Mouse (Mus musculus): Measurements from ENCODE around the gene Chid1. TPM values are rescaled to one million over a fixed set of nuclear protein-coding genes. Genes with fewer than 3 reads are reported as not detected.

Chid1 gene
- total RNA-seq (2014; fragmentation: Nextera tagmentation) = 10.5 and 22.5 TPM in 2 replicates
- total RNA-seq (2017) = 31.8 and 44.9 TPM in 2 replicates

- peak; percentile 97 for ATAC-seq (replicated peaks; ENCODE audit: low FRiP score, low TSS enrichment, poor library complexity, severe bottlenecking)
These were observed at the start of gene Chid1 for GRCm38 (mm10) chr7:141539556-141540311. Gene Chid1 (minus strand): TSS chr7:141539857.

GRCm38 (mm10) chr7:141588890-141589289, 49.2 kb upstream of the Chid1 start:
- no peak for ATAC-seq (replicated peaks; ENCODE audit: low FRiP score, low TSS enrichment, poor library complexity, severe bottlenecking)

- peak; percentile 29 for ATAC-seq (replicated peaks; ENCODE audit: low FRiP score, low TSS enrichment, poor library complexity, severe bottlenecking)
These were observed 46.2 kb upstream of the Chid1 start for GRCm38 (mm10) chr7:141585881-141586280.

GRCm38 (mm10) chr7:141585288-141585687, 45.6 kb upstream of the Chid1 start:
- peak; percentile 95 for ATAC-seq (replicated peaks; ENCODE audit: low FRiP score, low TSS enrichment, poor library complexity, severe bottlenecking)

GRCm38 (mm10) chr7:141584048-141584841, 44.6 kb upstream of the Chid1 start:
- no peak for ATAC-seq (replicated peaks; ENCODE audit: low FRiP score, low TSS enrichment, poor library complexity, severe bottlenecking)

- no peak for ATAC-seq (replicated peaks; ENCODE audit: low FRiP score, low TSS enrichment, poor library complexity, severe bottlenecking)
These were observed 41.7 kb upstream of the Chid1 start for GRCm38 (mm10) chr7:141581323-141581722.

- ATAC-seq (replicated peaks; ENCODE audit: low FRiP score, low TSS enrichment, poor library complexity, severe bottlenecking) = peak; percentile 71
These were observed 39.3 kb upstream of the Chid1 start for GRCm38 (mm10) chr7:141578943-141579342.

GRCm38 (mm10) chr7:141578511-141578910, 38.9 kb upstream of the Chid1 start:
- ATAC-seq (replicated peaks; ENCODE audit: low FRiP score, low TSS enrichment, poor library complexity, severe bottlenecking) = no peak

GRCm38 (mm10) chr7:141577801-141578200, 38.1 kb upstream of the Chid1 start:
- no peak for ATAC-seq (replicated peaks; ENCODE audit: low FRiP score, low TSS enrichment, poor library complexity, severe bottlenecking)

GRCm38 (mm10) chr7:141575481-141575880, 35.8 kb upstream of the Chid1 start:
- ATAC-seq (replicated peaks; ENCODE audit: low FRiP score, low TSS enrichment, poor library complexity, severe bottlenecking) = no peak

- ATAC-seq (replicated peaks; ENCODE audit: low FRiP score, low TSS enrichment, poor library complexity, severe bottlenecking) = 0 out of 2 replicates have a peak, but pooled peaks have one; percentile 22
These were observed 34.4 kb upstream of the Chid1 start for GRCm38 (mm10) chr7:141574041-141574440.

GRCm38 (mm10) chr7:141570625-141571295, 31.1 kb upstream of the Chid1 start:
- ATAC-seq (replicated peaks; ENCODE audit: low FRiP score, low TSS enrichment, poor library complexity, severe bottlenecking) = no peak

- ATAC-seq (replicated peaks; ENCODE audit: low FRiP score, low TSS enrichment, poor library complexity, severe bottlenecking) = no peak
These were observed 30.3 kb upstream of the Chid1 start for GRCm38 (mm10) chr7:141569916-141570315.

GRCm38 (mm10) chr7:141569283-141569803, 29.7 kb upstream of the Chid1 start:
- no peak for ATAC-seq (replicated peaks; ENCODE audit: low FRiP score, low TSS enrichment, poor library complexity, severe bottlenecking)

GRCm38 (mm10) chr7:141566587-141566986, 26.9 kb upstream of the Chid1 start:
- no peak for ATAC-seq (replicated peaks; ENCODE audit: low FRiP score, low TSS enrichment, poor library complexity, severe bottlenecking)

GRCm38 (mm10) chr7:141564561-141564960, 24.9 kb upstream of the Chid1 start:
- no peak for ATAC-seq (replicated peaks; ENCODE audit: low FRiP score, low TSS enrichment, poor library complexity, severe bottlenecking)

- ATAC-seq (replicated peaks; ENCODE audit: low FRiP score, low TSS enrichment, poor library complexity, severe bottlenecking) = no peak
These were observed 23.3 kb upstream of the Chid1 start for GRCm38 (mm10) chr7:141562852-141563427.

GRCm38 (mm10) chr7:141562421-141562851, 22.8 kb upstream of the Chid1 start:
- ATAC-seq (replicated peaks; ENCODE audit: low FRiP score, low TSS enrichment, poor library complexity, severe bottlenecking) = no peak

GRCm38 (mm10) chr7:141561682-141562391, 22.2 kb upstream of the Chid1 start, which contains the start of gene Ap2a2:
Gene Ap2a2 (plus strand): TSS chr7:141562173.
- peak; percentile 77 for ATAC-seq (replicated peaks; ENCODE audit: low FRiP score, low TSS enrichment, poor library complexity, severe bottlenecking)
